Mouse (Mus musculus): ENCODE measurements around the gene Hoxa3.
A peak's percentile ranks its signal among the peaks of the same experiment; 100 is the strongest.

The Hoxa3 gene

GRCm38 (mm10) chr6:52219234-52219942, 6.3 kb upstream of the Hoxa3 start:
- no peak for DNase-seq (ENCODE audit: low spot score)

GRCm38 (mm10) chr6:52218643-52219215, 5.6 kb upstream of the Hoxa3 start:
- no peak for DNase-seq (ENCODE audit: low spot score)

GRCm38 (mm10) chr6:52217895-52218642, 4.9 kb upstream of the Hoxa3 start:
- DNase-seq (ENCODE audit: low spot score): no peak

GRCm38 (mm10) chr6:52217459-52217768, 4.3 kb upstream of the Hoxa3 start:
- peak; percentile 78 for DNase-seq (ENCODE audit: low spot score)

- no peak for DNase-seq (ENCODE audit: low spot score)
Measured at GRCm38 (mm10) chr6:52216691-52217458, 3.7 kb upstream of the Hoxa3 start.

GRCm38 (mm10) chr6:52215771-52216535, 2.8 kb upstream of the Hoxa3 start:
- DNase-seq (ENCODE audit: low spot score): no peak

- DNase-seq (ENCODE audit: low spot score): no peak
Measured at GRCm38 (mm10) chr6:52215070-52215469, 1.9 kb upstream of the Hoxa3 start.

GRCm38 (mm10) chr6:52214271-52214670, 1.1 kb upstream of the Hoxa3 start:
- DNase-seq (ENCODE audit: low spot score): peak; percentile 40

- peak; percentile 87 for DNase-seq (ENCODE audit: low spot score)
Measured at GRCm38 (mm10) chr6:52212556-52213118, 499 bp downstream of the Hoxa3 start.

GRCm38 (mm10) chr6:52211961-52212360, 1.2 kb downstream of the Hoxa3 start:
- peak; percentile 52 for DNase-seq (ENCODE audit: low spot score)

- DNase-seq (ENCODE audit: low spot score): peak; percentile 91
Measured at GRCm38 (mm10) chr6:52211170-52211935, 1.8 kb downstream of the Hoxa3 start.

- no peak for DNase-seq (ENCODE audit: low spot score)
Measured at GRCm38 (mm10) chr6:52209685-52210046, 3.5 kb downstream of the Hoxa3 start.

- DNase-seq (ENCODE audit: low spot score): no peak
Measured at GRCm38 (mm10) chr6:52208868-52209684, 4.1 kb downstream of the Hoxa3 start.

GRCm38 (mm10) chr6:52208072-52208867, 4.9 kb downstream of the Hoxa3 start, which contains the start of gene Hoxa6:
TSS of gene Hoxa6 (minus strand) at chr6:52208722.
- DNase-seq (ENCODE audit: low spot score): no peak

- no peak for DNase-seq (ENCODE audit: low spot score)
Measured at GRCm38 (mm10) chr6:52207684-52207976, 5.5 kb downstream of the Hoxa3 start.

- DNase-seq (ENCODE audit: low spot score): no peak
Measured at GRCm38 (mm10) chr6:52206882-52207683, 6.1 kb downstream of the Hoxa3 start.

- DNase-seq (ENCODE audit: low spot score): no peak
Measured at GRCm38 (mm10) chr6:52205638-52206621, 7.2 kb downstream of the Hoxa3 start.
